Mouse (Mus musculus) kidney, adult 2 months (tissue): Measurements from ENCODE around the gene H2-M10.2.

Experiments
- CTCF ChIP-seq: fragments of 200-500 bp; conservative IDR thresholded peaks from 2 replicates; pipeline ENCODE4 v1.5.1; 2011; ENCODE audit warnings: low read depth, mild to moderate bottlenecking, control low read depth, low read length, moderate library complexity, mixed read lengths; ENCODE audit not compliant: insufficient read depth, insufficient read length
- POLR2A ChIP-seq: fragments of 200-500 bp; IDR thresholded peaks from one replicate; pipeline ENCODE4 v1.6.1; 2011; ENCODE audit warnings: low read depth, low read length, control low read depth

- TF ChIP-seq CTCF (no peak), POLR2A (no peak)
Observed at GRCm38 (mm10) chr17:36309293-36309692, 23.0 kb upstream of the H2-M10.2 start.
